Mouse (Mus musculus): ENCODE measurements at regions not wholly inside any gene's neighbourhood (a gene's known extent, or its start where the extent isn't known, plus 50 kb on each side); places are given as distances from the start of the nearest gene placed in this dataset.

DNA sequence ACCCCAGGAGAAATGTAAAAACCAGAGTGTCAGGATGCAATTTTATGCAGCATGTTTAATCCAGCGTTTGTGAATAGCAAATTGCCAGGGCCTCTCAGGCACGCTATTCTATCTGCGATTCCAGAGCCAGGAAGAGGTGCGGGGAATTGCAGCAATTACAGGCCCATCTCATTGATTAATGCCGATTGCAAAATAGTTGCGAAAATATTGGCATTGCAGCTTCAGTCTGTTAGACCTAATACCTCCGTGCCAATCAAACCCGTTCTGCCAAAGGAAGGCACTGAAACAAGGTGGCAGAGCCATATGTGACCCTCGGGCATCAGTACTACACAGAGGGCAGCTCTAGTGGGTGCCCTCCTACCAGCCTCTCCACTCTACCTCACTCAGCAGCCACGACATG lies 212.2 kb upstream of the A230072I06Rik start:
- no peak overlapping the region for H3K27ac ChIP-seq (ENCODE audit: low read length)
- DNase-seq (ENCODE audit: low spot score) = no peak

DNA sequence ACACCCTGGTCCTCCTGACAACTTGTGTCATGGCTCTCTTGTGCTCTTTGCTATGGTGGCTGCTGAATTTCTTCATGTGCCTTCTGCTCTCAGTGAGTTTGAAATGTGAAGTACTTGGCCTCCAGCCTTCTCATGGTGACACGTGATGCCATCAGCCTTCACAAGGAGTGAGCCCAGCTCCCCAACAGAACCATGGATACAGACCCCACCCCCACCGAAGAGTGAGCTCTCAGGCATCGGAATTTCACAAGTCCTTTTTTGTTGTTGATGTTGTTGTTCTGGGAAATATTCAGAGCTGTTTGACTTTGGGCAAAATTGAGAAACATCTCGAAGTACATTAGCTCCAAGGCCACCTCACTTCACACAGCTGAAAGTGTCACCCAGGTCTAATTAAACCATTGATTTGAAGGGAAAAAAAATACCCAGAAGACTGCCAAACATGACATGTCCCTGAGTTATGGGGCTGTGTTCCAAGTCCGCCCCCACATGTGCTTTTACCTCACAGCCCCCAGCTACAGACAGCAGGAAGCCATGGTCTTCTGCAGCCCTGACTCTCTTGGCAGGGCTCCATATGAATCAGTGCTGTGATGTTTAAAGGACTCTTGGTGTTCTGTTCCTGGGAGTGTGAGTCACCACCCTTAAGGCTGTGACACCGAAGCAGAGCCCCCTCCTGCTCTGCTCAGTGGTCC lies 205.2 kb upstream of the A230072I06Rik start:
- DNase-seq (ENCODE audit: low spot score) (peak; percentile 87), ATAC-seq (peak; percentile 88)
- H3K27ac ChIP-seq (ENCODE audit: low read length) = no peak overlapping the region
- H3K27me3 ChIP-seq (replicated peaks; ENCODE audit: insufficient read depth, low read length) = no peaks in the 10 kb centered on the region
- H3K4me3 ChIP-seq (ENCODE audit: low read depth, low read length) = no peak overlapping the region
- TF ChIP-seq EP300 (IDR thresholded peaks at IDR 0.05) (no peak), CTCF (IDR thresholded peaks at IDR 0.05) (no peak)
- H3K4me2 ChIP-seq (replicated peaks; ENCODE audit: low read depth, low read length) = no peak overlapping the region
- no peaks in the 10 kb centered on the region for H3K9me3 ChIP-seq (ENCODE audit: low read length)
- H3K9ac ChIP-seq (replicated peaks; ENCODE audit: low read depth) = no peak overlapping the region
- whole genome bisulfite sequencing = 32% methylated on average over 6 of the region's 6 CpGs
- peaks cover 6% of the 10 kb centered on the region; the same call in 1 of the 2 replicates for H3K4me1 ChIP-seq (ENCODE audit: insufficient read depth, low read depth, low read length)
- H3K36me3 ChIP-seq (ENCODE audit: insufficient read depth, low read length) = no peaks in the 10 kb centered on the region

More for the DNA sequence above, 212.2 kb upstream of the A230072I06Rik start:
- H3K4me2 ChIP-seq (replicated peaks; ENCODE audit: low read depth, low read length) = no peak overlapping the region
- H3K9me3 ChIP-seq (ENCODE audit: low read length) = no peaks in the 10 kb centered on the region
- no peaks in the 10 kb centered on the region for H3K4me1 ChIP-seq (ENCODE audit: insufficient read depth, low read depth, low read length)
- H3K36me3 ChIP-seq (ENCODE audit: insufficient read depth, low read length) = no peaks in the 10 kb centered on the region
- 80% methylated on average over 10 of the region's 10 CpGs for WGBS
- H3K27me3 ChIP-seq (replicated peaks; ENCODE audit: insufficient read depth, low read length) = no peaks in the 10 kb centered on the region
- no peak for TF ChIP-seq EP300 (IDR thresholded peaks at IDR 0.05)
- no peak for TF ChIP-seq CTCF (IDR thresholded peaks at IDR 0.05)
- no peak overlapping the region for H3K4me3 ChIP-seq (ENCODE audit: low read depth, low read length)
- H3K9ac ChIP-seq (replicated peaks; ENCODE audit: low read depth) = no peak overlapping the region
- ATAC-seq = no peak

DNA sequence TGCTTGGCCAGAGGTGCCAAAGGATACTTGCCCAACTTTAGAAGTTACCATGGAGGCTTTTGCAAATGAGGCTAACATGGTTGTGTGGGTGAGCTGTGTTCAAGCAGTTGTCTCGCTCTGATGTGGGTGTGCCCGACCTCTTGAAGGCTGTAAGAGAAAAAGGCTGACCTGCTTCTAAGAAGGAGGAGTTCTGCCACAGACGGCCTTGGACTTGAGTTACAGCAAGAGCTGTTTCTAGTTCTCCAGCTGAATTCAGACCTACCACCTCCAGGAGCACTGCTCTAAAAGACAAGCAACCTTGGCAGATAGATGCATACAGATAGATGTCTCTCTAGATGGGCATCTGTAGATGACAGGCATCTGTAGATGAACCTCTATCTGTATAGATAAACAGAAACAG lies 202.7 kb upstream of the A230072I06Rik start:
- peaks cover 6% of the 10 kb centered on the region; the same call in 1 of the 2 replicates for H3K4me1 ChIP-seq (ENCODE audit: insufficient read depth, low read depth, low read length)
- no peaks in the 10 kb centered on the region for H3K36me3 ChIP-seq (ENCODE audit: insufficient read depth, low read length)
- no peak overlapping the region for H3K9ac ChIP-seq (replicated peaks; ENCODE audit: low read depth)
- no peaks in the 10 kb centered on the region for H3K27me3 ChIP-seq (replicated peaks; ENCODE audit: insufficient read depth, low read length)
- TF ChIP-seq EP300 (IDR thresholded peaks at IDR 0.05) = no peak
- TF ChIP-seq CTCF (IDR thresholded peaks at IDR 0.05) = no peak
- ATAC-seq (no peak), DNase-seq (ENCODE audit: low spot score) (no peak)
- no peak overlapping the region for H3K27ac ChIP-seq (ENCODE audit: low read length)
- H3K9me3 ChIP-seq (ENCODE audit: low read length) = no peaks in the 10 kb centered on the region
- no peak overlapping the region for H3K4me3 ChIP-seq (ENCODE audit: low read depth, low read length)
- 46% methylated on average over 3 of the region's 3 CpGs for WGBS
- no peak overlapping the region for H3K4me2 ChIP-seq (replicated peaks; ENCODE audit: low read depth, low read length)

DNA sequence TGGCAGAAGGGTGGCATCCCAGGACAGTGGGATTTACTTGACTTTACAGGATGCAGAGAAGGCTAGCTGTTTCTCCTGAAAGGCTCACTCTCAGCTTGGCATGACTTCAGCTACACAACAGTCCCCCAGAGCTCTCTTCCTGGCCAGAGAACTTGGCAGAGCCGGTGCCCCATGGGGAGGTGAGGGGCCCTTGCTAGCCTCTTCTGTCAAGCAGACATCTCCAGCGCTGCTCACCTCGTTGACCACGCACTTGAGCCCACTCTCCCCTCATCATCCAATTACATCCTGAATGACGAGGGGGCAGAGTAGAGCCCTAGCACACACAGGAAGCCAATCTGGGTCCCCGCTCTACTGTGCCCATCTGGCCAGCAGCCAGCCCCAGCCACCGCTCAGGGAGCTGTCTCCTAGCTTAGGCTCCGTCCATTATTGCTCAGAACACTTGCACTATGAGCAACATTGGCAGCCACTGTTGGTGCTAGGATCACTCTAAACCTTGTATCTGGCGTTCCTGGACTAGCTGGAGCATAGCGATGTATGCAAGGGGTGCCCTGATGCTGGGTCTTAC lies 201.7 kb upstream of the A230072I06Rik start:
- Histone ChIP-seq H3K4me2 (replicated peaks; ENCODE audit: low read depth, low read length) (no peak overlapping the region), H3K4me1 (ENCODE audit: insufficient read depth, low read depth, low read length) (peaks cover 6% of the 10 kb centered on the region; the same call in 1 of the 2 replicates), H3K4me3 (ENCODE audit: low read depth, low read length) (no peak overlapping the region), H3K36me3 (ENCODE audit: insufficient read depth, low read length) (no peaks in the 10 kb centered on the region), H3K27ac (ENCODE audit: low read length) (peak overlapping the region; percentile 14; the same call in 1 of the 2 replicates), H3K27me3 (replicated peaks; ENCODE audit: insufficient read depth, low read length) (no peaks in the 10 kb centered on the region), H3K9me3 (ENCODE audit: low read length) (no peaks in the 10 kb centered on the region), H3K9ac (replicated peaks; ENCODE audit: low read depth) (no peak overlapping the region)
- WGBS = 49% methylated on average over 10 of the region's 10 CpGs
- TF ChIP-seq CTCF (IDR thresholded peaks at IDR 0.05) (peak; percentile 12; the same call in 1 of the 2 replicates), EP300 (IDR thresholded peaks at IDR 0.05) (no peak)
- DNase-seq (ENCODE audit: low spot score) (peak; percentile 6), ATAC-seq (no peak)

DNA sequence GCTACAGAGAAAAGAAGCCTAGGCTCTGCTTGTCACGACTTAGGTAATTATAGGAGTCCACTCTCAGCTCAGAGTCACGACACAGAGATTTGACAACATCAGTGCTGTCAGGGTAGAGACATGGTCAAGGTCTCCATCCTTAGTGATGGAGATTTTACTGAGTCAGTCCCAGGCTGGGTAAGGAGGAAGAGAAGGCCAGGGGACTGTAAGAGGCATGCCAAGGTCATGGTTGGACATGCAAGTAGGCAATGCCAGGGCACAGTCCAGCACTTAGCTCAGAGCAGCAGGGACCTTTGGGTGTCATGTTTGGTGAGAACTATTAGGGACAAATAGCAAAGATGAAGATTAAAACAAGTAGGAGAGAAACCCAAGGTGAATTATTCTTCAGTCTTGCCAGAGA lies 200.7 kb upstream of the A230072I06Rik start:
- Histone ChIP-seq H3K4me3 (ENCODE audit: low read depth, low read length) (no peak overlapping the region), H3K4me1 (ENCODE audit: insufficient read depth, low read depth, low read length) (peaks cover 6% of the 10 kb centered on the region; the same call in 1 of the 2 replicates), H3K27ac (ENCODE audit: low read length) (no peak overlapping the region), H3K36me3 (ENCODE audit: insufficient read depth, low read length) (no peaks in the 10 kb centered on the region), H3K9me3 (ENCODE audit: low read length) (no peaks in the 10 kb centered on the region), H3K27me3 (replicated peaks; ENCODE audit: insufficient read depth, low read length) (no peaks in the 10 kb centered on the region), H3K9ac (replicated peaks; ENCODE audit: low read depth) (no peak overlapping the region), H3K4me2 (replicated peaks; ENCODE audit: low read depth, low read length) (no peak overlapping the region)
- ATAC-seq (no peak), DNase-seq (ENCODE audit: low spot score) (no peak)
- 74% methylated on average over 2 of the region's 2 CpGs for WGBS
- TF ChIP-seq CTCF (IDR thresholded peaks at IDR 0.05) (no peak), EP300 (IDR thresholded peaks at IDR 0.05) (no peak)

DNA sequence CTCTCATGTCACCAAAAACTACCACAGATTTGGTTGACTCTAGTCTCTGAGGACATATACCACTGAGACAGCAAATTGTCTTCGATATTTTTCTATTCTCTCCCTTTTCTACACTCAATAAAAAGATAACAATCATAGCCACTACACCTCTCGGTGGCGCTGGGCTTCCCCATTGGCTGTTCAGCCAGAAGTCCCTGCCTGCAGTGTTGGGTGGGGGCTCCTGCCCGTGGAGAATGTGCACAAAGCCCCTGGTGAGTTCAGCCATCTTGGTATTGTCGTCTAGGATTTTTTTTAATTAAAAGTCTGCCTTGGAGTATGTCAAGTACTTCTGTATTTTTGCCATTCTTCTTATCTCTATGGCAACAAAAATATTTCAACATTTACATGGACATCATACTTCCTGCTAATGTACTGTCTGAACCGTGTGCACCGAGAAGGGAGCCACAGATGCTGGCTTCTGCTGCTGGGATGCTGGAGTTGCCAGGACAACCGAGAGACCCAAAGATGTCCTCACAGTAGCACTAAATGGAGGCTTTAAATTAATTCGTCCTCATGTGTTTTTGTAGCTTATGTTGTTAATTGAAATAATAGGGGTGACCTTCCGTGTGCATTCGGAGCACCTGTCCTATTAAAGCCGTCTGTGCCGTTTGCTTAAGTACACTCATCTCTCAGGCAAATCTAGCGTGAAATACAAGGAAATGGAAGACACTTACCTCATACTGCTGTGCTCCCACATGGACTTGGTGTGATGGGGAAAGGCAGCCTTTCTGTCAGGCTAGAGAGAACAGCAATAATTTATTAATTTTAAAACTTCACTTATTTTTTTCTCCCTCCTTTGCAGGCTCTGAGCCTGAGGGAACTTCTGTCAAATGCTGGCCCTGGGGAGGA lies 199.7 kb upstream of the A230072I06Rik start:
- no peaks in the 10 kb centered on the region for H3K36me3 ChIP-seq (ENCODE audit: insufficient read depth, low read length)
- no peak overlapping the region for H3K27ac ChIP-seq (ENCODE audit: low read length)
- H3K4me2 ChIP-seq (replicated peaks; ENCODE audit: low read depth, low read length) = no peak overlapping the region
- H3K4me1 ChIP-seq (ENCODE audit: insufficient read depth, low read depth, low read length) = peaks cover 2% of the 10 kb centered on the region; the same call in 1 of the 2 replicates
- no peaks in the 10 kb centered on the region for H3K27me3 ChIP-seq (replicated peaks; ENCODE audit: insufficient read depth, low read length)
- no peaks in the 10 kb centered on the region for H3K9me3 ChIP-seq (ENCODE audit: low read length)
- no peak overlapping the region for H3K9ac ChIP-seq (replicated peaks; ENCODE audit: low read depth)
- DNase-seq (ENCODE audit: low spot score) = peak; percentile 8
- 71% methylated on average over 14 of the region's 14 CpGs for WGBS
- no peak overlapping the region for H3K4me3 ChIP-seq (ENCODE audit: low read depth, low read length)
- ATAC-seq = no peak
- no peak for TF ChIP-seq CTCF (IDR thresholded peaks at IDR 0.05)
- TF ChIP-seq EP300 (IDR thresholded peaks at IDR 0.05) = no peak
